In the genomic region with DNA sequence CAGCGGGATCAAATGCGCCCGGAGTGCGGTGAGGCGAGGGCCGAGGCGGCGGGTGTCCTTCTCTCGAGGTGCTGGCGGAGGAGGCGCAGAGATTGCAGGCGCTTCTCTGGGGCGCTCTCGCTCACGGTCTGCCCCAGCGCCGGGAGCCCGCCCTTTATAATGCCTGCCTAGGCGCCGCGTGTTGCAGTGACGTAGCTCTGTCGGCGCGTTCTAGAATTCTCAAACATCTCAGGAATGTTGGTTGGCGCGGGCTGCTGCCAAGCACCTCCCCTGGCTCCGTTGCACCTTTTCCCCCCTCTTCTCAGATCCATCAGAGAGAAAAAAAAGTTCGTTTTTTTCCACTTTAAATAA, we compare ENCODE assay signal across 8 mouse cellular contexts. TPM values are rescaled to one million over a fixed set of nuclear protein-coding genes. Genes with fewer than 3 reads are reported as not detected.
DNase-seq lines count a peak whose midpoint lies in the region; ATAC-seq and TF ChIP-seq lines count a peak whose summit lies in the region.

A gene (minus strand): TSS at position 130 of the 351 bp plus-strand sequence.

- peak within 1 kb of the TSS; percentile 56 for H3K4me2 ChIP-seq in forebrain, embryonic 11.5 days (ENCODE audit: low read depth, low read length, severe bottlenecking)
- H3K4me2 ChIP-seq in heart, embryonic 13.5 days, result peak within 1 kb of the TSS; percentile 86
- H3K4me2 ChIP-seq in kidney, postnatal 0 days (ENCODE audit: low read length), result peak within 1 kb of the TSS; percentile 90

- H3K4me3 ChIP-seq in forebrain, embryonic 11.5 days (ENCODE audit: low read depth, low read length), result peak within 1 kb of the TSS; percentile 60
- peak within 1 kb of the TSS; percentile 88 for H3K4me3 ChIP-seq in heart, embryonic 13.5 days
- H3K4me3 ChIP-seq in kidney, postnatal 0 days (replicated peaks; ENCODE audit: low read depth, low read length), result peak within 1 kb of the TSS; percentile 82
- H3K4me3 ChIP-seq in lung, adult 2 months (replicated peaks; ENCODE audit: extremely low read depth, low read depth, low read length), result peak within 1 kb of the TSS; percentile 81

- no peak for TF ChIP-seq CTCF in kidney, postnatal 0 days (IDR thresholded peaks at IDR 0.05; ENCODE audit: low read depth)
- TF ChIP-seq CTCF in lung, adult 2 months (IDR thresholded peaks at IDR 0.05; ENCODE audit: insufficient read depth, low read length), result no peak

- H3K27ac ChIP-seq in forebrain, embryonic 11.5 days (ENCODE audit: low read depth, low read length), result peak within 1 kb of the TSS; percentile 72
- H3K27ac ChIP-seq in heart, embryonic 13.5 days (replicated peaks), result peak within 1 kb of the TSS; percentile 96
- peak within 1 kb of the TSS; percentile 92 for H3K27ac ChIP-seq in kidney, postnatal 0 days

- ATAC-seq in forebrain, embryonic 11.5 days (replicated peaks; ENCODE audit: low FRiP score), result peak; percentile 63
- peak; percentile 48 for ATAC-seq in heart, embryonic 13.5 days (ENCODE audit: extremely low read depth, insufficient number of reproducible peaks, low FRiP score, low TSS enrichment)
- peak; percentile 78 for ATAC-seq in kidney, postnatal 0 days (replicated peaks; ENCODE audit: low FRiP score, low read depth)

- no peaks in the 10 kb centered on the region for H3K9me3 ChIP-seq in forebrain, embryonic 11.5 days (ENCODE audit: control insufficient read depth, low read length)
- no peaks in the 10 kb centered on the region for H3K9me3 ChIP-seq in heart, embryonic 13.5 days
- H3K9me3 ChIP-seq in kidney, postnatal 0 days (replicated peaks; ENCODE audit: low read length), result no peaks in the 10 kb centered on the region

- H3K36me3 ChIP-seq in forebrain, embryonic 11.5 days (ENCODE audit: control insufficient read depth, insufficient read depth, low read length), result no peaks in the 10 kb centered on the region
- peaks cover 17% of the 10 kb centered on the region for H3K36me3 ChIP-seq in heart, embryonic 13.5 days
- peaks cover 9% of the 10 kb centered on the region; the same call in 1 of the 2 replicates for H3K36me3 ChIP-seq in kidney, postnatal 0 days (ENCODE audit: insufficient read depth, low read length)

- DNase-seq in left cerebral cortex, adult 18-20 months (ENCODE audit: low spot score in 2 of 2), result peak; percentile 48 to 54
- no peak for DNase-seq in left cerebral cortex, adult 11 months (ENCODE audit: low spot score)
- peak; percentile 93 for DNase-seq in forebrain, embryonic 11.5 days (ENCODE audit: low spot score)
- peak; percentile 96 for DNase-seq in kidney, postnatal 0 days (ENCODE audit: low spot score)
- DNase-seq in lung, adult 2 months, result peak; percentile 84
- DNase-seq in ovary, postnatal 36 days (ENCODE audit: low spot score), result peak; percentile 84
- DNase-seq in B cell, adult 2 months, result no peak

- peaks cover 2% of the 10 kb centered on the region; the same call in 1 of the 2 replicates for H3K27me3 ChIP-seq in forebrain, embryonic 11.5 days (ENCODE audit: control insufficient read depth, insufficient read depth, low read length)
- no peaks in the 10 kb centered on the region for H3K27me3 ChIP-seq in heart, embryonic 13.5 days (replicated peaks)
- no peaks in the 10 kb centered on the region for H3K27me3 ChIP-seq in kidney, postnatal 0 days (ENCODE audit: insufficient read depth, low read length)

- peaks cover 42% of the 10 kb centered on the region for H3K4me1 ChIP-seq in forebrain, embryonic 11.5 days (replicated peaks; ENCODE audit: control insufficient read depth, insufficient read depth, low read length)
- peaks cover 67% of the 10 kb centered on the region for H3K4me1 ChIP-seq in heart, embryonic 13.5 days
- peaks cover 18% of the 10 kb centered on the region; the same call in 1 of the 2 replicates for H3K4me1 ChIP-seq in kidney, postnatal 0 days (replicated peaks; ENCODE audit: insufficient read depth, low read length)
- peaks cover 8% of the 10 kb centered on the region for H3K4me1 ChIP-seq in lung, adult 2 months (ENCODE audit: control insufficient read depth, insufficient read depth, low read length)

- TF ChIP-seq POLR2A in lung, adult 2 months (IDR thresholded peaks at IDR 0.05; ENCODE audit: borderline replicate concordance, extremely low read depth, low read depth, low read length), result peak; percentile 97

- 0% methylated on average over 29 of the region's 29 CpGs for WGBS in forebrain, embryonic 11.5 days
- 0% methylated on average over 26 of the region's 29 CpGs for whole genome bisulfite sequencing in heart, embryonic 13.5 days
- 0% methylated on average over 29 of the region's 29 CpGs for WGBS in kidney, postnatal 0 days
- WGBS in lung, adult 2 months, result 1% methylated on average over 29 of the region's 29 CpGs

- peak within 1 kb of the TSS; percentile 86 for H3K9ac ChIP-seq in forebrain, embryonic 11.5 days (ENCODE audit: low read length)
- peak within 1 kb of the TSS; percentile 98 for H3K9ac ChIP-seq in heart, embryonic 13.5 days
- H3K9ac ChIP-seq in kidney, postnatal 0 days (ENCODE audit: low read depth, low read length), result peak within 1 kb of the TSS; percentile 88

RNA-seq across cellular contexts. Expression of the gene that starts here (rescaled TPM):
- total RNA-seq in left cerebral cortex, adult 18-20 months (2021), result 1 to 10 TPM; 5.3 to 8.6 TPM
- polyA plus RNA-seq in forebrain, embryonic 11.5 days (2014; fragmentation: Nextera tagmentation; extraction: Ambion mirVana), result 36.7 and 39.2 TPM in 2 replicates
- polyA plus RNA-seq in heart, embryonic 13.5 days (2015; fragmentation: Nextera tagmentation; extraction: Ambion mirVana), result 60.0 and 62.1 TPM in 2 replicates
- 74.8 and 86.4 TPM in 2 replicates for polyA plus RNA-seq in kidney, postnatal 0 days (2015; fragmentation: Nextera tagmentation; extraction: Ambion mirVana)
- polyA plus RNA-seq in lung, adult 2 months (2012; rRNA removed), result 79.9 and 102 TPM in 2 replicates

Comparison
In these comparisons a context has a peak if more than half of its experiments do, and no peak if none do; other contexts are left out.
1. DNase-seq: peak in left cerebral cortex, adult 18-20 months (2 of 2), forebrain, embryonic 11.5 days (single experiment), kidney, postnatal 0 days (single experiment), lung, adult 2 months (single experiment) and ovary, postnatal 36 days (single experiment); none in left cerebral cortex, adult 11 months (single experiment) and B cell, adult 2 months (0 of 2).
2. Peak in every context shown above with its lines, with median percentiles within 50 percentile points of each other: ATAC-seq, H3K27ac ChIP-seq, H3K4me2 ChIP-seq, H3K4me3 ChIP-seq and H3K9ac ChIP-seq.